Mouse (Mus musculus): ENCODE results near the gene Slit3. TPM values are rescaled to one million over a fixed set of nuclear protein-coding genes. Genes with fewer than 3 reads are reported as not detected.
A peak's percentile ranks its signal among the peaks of the same experiment; 100 is the strongest.

Slit3 gene
- polyA plus RNA-seq (2012; rRNA removed): 32.9 and 41.2 TPM in 2 replicates
- polyA plus RNA-seq (2014; fragmentation: Nextera tagmentation; extraction: Ambion mirVana): 33.0 and 36.8 TPM in 2 replicates

DNA sequence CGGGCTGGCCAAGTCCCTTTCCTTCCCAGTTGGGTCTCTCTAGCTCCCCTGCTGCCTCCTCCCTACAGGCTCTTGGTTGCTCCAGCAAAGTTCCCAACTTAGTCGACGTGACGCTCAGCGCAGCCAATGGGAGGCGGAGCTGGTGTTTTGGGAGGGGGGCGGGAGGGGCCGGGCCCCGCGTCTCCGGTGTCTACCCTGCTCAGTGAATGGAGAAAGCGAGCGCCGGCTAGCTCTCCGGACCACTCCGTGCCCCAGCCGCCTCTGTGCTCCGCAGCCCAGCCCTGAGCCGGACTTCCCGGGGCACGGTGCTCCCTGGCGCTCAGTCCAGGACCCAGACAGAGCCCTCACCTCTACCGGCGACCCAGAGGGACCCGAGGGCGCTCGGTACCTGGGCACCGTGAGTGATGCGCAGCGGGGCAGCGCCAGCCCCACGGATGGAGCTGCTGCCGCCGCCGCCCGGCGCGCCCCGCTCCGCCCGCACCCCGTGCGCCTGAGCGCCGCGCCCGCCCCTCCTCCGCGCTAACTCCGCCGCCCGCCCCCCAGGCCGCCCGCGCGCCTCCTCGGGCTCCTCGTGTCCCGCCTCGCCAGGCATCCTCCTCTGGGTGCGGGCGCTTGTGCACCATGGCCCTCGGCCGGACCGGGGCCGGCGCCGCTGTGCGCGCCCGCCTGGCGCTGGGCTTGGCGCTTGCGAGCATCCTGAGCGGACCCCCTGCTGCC is at the start of gene Slit3:
TSS of gene Slit3 (plus strand) at position 331 of the 717 bp plus-strand sequence.
- under 1% methylated on average over 29 of the region's 75 CpGs for WGBS
- Histone ChIP-seq H3K9ac (ENCODE audit: low read depth, low read length, severe bottlenecking) (peak within 1 kb of the TSS; percentile 73), H3K4me3 (replicated peaks; ENCODE audit: low read length) (peak within 1 kb of the TSS; percentile 77), H3K9me3 (ENCODE audit: control insufficient read depth, low read length) (no peaks in the 10 kb centered on the region), H3K4me1 (ENCODE audit: control insufficient read depth, insufficient read depth, low read length) (peaks cover 41% of the 10 kb centered on the region), H3K36me3 (ENCODE audit: control insufficient read depth, insufficient read depth, low read length) (no peaks in the 10 kb centered on the region), H3K27me3 (ENCODE audit: control insufficient read depth, insufficient read depth, low read length) (no peaks in the 10 kb centered on the region), H3K27ac (replicated peaks; ENCODE audit: low read depth, low read length) (peak within 1 kb of the TSS; percentile 81), H3K4me2 (replicated peaks; ENCODE audit: low read depth, low read length, severe bottlenecking) (peak within 1 kb of the TSS; percentile 74)
- peak; percentile 82 for DNase-seq (ENCODE audit: low spot score)
- TF ChIP-seq POLR2A (IDR thresholded peaks at IDR 0.05; ENCODE audit: borderline replicate concordance, extremely low read depth, insufficient read depth, insufficient read length): peak; percentile 51; the same call in 1 of the 2 replicates
- peak; percentile 88 for ATAC-seq (ENCODE audit: low FRiP score, low read depth)

DNA sequence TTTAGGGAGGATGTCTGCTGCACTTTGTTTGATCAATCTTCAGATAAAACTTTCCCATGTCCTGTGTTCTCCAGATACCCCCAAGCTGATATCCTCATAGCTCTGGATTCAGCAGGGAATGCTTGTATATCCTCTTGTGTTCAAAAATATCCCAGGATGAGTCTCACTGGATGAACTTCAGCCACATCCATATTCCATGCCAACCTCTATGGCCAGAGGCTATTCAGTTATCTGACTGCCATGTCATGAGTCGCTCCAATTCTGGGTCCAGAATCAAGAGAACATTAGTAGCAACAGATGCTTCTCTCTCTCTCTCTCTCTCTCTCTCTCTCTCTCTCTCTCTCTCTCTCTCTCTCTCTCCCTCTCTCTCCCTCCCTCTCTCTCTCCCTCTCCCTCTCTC is 49.6 kb upstream of the Slit3 start:
- no peak for ATAC-seq (ENCODE audit: low FRiP score, low read depth)
- no peak overlapping the region for H3K4me3 ChIP-seq (replicated peaks; ENCODE audit: low read length)
- 89% methylated on average over 1 of the region's 1 CpGs for WGBS
- H3K36me3 ChIP-seq (ENCODE audit: control insufficient read depth, insufficient read depth, low read length): no peaks in the 10 kb centered on the region
- TF ChIP-seq POLR2A (IDR thresholded peaks at IDR 0.05; ENCODE audit: borderline replicate concordance, extremely low read depth, insufficient read depth, insufficient read length): no peak
- no peak for DNase-seq (ENCODE audit: low spot score)
- H3K4me1 ChIP-seq (ENCODE audit: control insufficient read depth, insufficient read depth, low read length): peaks cover 3% of the 10 kb centered on the region
- no peak overlapping the region for H3K9ac ChIP-seq (ENCODE audit: low read depth, low read length, severe bottlenecking)
- H3K4me2 ChIP-seq (replicated peaks; ENCODE audit: low read depth, low read length, severe bottlenecking): no peak overlapping the region
- no peaks in the 10 kb centered on the region for H3K27me3 ChIP-seq (ENCODE audit: control insufficient read depth, insufficient read depth, low read length)
- no peaks in the 10 kb centered on the region for H3K9me3 ChIP-seq (ENCODE audit: control insufficient read depth, low read length)
- H3K27ac ChIP-seq (replicated peaks; ENCODE audit: low read depth, low read length): no peak overlapping the region

DNA sequence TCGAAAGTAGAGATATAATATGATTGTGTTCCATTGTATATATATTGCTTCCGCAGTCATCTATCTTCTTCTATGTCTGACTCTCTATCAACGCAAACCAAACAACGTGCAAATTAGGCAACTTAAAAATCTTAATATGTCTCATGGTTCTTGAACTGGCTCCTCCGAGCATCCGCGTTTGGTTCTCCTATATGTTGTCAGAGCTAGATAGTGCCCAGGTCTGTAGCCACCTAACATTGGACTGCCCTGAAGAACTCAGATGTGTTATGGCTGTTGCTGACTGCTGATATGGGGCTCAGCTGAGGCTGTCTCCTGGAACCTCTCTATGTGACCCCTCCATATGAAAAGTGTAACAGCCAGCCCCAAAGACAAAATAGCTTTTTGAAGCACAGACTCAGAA is 45.6 kb upstream of the Slit3 start:
- 96% methylated on average over 7 of the region's 7 CpGs for WGBS
- Histone ChIP-seq H3K4me2 (replicated peaks; ENCODE audit: low read depth, low read length, severe bottlenecking) (no peak overlapping the region), H3K36me3 (ENCODE audit: control insufficient read depth, insufficient read depth, low read length) (no peaks in the 10 kb centered on the region), H3K9ac (ENCODE audit: low read depth, low read length, severe bottlenecking) (no peak overlapping the region), H3K4me3 (replicated peaks; ENCODE audit: low read length) (no peak overlapping the region), H3K4me1 (ENCODE audit: control insufficient read depth, insufficient read depth, low read length) (no peaks in the 10 kb centered on the region), H3K27ac (replicated peaks; ENCODE audit: low read depth, low read length) (no peak overlapping the region), H3K9me3 (ENCODE audit: control insufficient read depth, low read length) (no peaks in the 10 kb centered on the region), H3K27me3 (ENCODE audit: control insufficient read depth, insufficient read depth, low read length) (no peaks in the 10 kb centered on the region)
- no peak for DNase-seq (ENCODE audit: low spot score)
- no peak for TF ChIP-seq POLR2A (IDR thresholded peaks at IDR 0.05; ENCODE audit: borderline replicate concordance, extremely low read depth, insufficient read depth, insufficient read length)
- ATAC-seq (ENCODE audit: low FRiP score, low read depth): no peak

DNA sequence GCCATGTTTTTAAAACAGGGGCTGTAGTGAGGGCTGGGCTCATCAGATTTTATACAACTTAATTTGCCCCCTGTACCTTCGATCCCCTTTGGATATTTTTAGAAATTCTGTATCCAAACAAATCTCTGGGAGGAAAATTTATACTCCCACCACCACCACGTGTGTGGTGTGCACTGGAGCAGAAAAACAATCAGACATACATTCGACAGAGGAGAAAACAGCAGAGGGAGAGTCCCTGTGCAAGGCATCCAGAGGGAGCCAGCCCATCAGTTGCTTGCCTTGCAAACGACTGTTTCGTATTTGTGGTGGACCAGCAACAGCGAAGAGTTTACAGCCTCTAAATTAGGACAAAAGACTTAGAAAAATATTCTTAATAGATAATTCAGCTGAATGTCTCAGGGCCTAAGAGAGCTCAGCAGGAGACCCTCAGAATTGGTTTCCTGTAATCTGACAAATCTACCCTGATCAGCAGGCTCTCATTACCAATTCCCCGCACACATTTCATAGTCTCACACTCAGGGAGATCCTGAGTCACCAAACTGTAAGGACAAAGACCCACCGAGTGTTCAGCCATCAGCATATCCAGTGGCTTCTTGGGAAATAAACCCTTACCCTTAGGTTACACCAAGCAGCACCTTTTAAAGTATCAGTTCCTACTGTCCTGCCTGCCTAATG is 40.4 kb upstream of the Slit3 start:
- 30% methylated on average over 8 of the region's 8 CpGs for WGBS
- H3K9me3 ChIP-seq (ENCODE audit: control insufficient read depth, low read length): no peaks in the 10 kb centered on the region
- H3K9ac ChIP-seq (ENCODE audit: low read depth, low read length, severe bottlenecking): no peak overlapping the region
- DNase-seq (ENCODE audit: low spot score) (no peak), ATAC-seq (ENCODE audit: low FRiP score, low read depth) (no peak)
- no peak for TF ChIP-seq POLR2A (IDR thresholded peaks at IDR 0.05; ENCODE audit: borderline replicate concordance, extremely low read depth, insufficient read depth, insufficient read length)
- no peak overlapping the region for H3K4me2 ChIP-seq (replicated peaks; ENCODE audit: low read depth, low read length, severe bottlenecking)
- H3K4me3 ChIP-seq (replicated peaks; ENCODE audit: low read length): no peak overlapping the region
- H3K27me3 ChIP-seq (ENCODE audit: control insufficient read depth, insufficient read depth, low read length): no peaks in the 10 kb centered on the region
- peaks cover 3% of the 10 kb centered on the region; the same call in 1 of the 2 replicates for H3K4me1 ChIP-seq (ENCODE audit: control insufficient read depth, insufficient read depth, low read length)
- H3K36me3 ChIP-seq (ENCODE audit: control insufficient read depth, insufficient read depth, low read length): no peaks in the 10 kb centered on the region
- no peak overlapping the region for H3K27ac ChIP-seq (replicated peaks; ENCODE audit: low read depth, low read length)

GRCm38 (mm10) chr11:35082297-35082696 is 38.7 kb upstream of the Slit3 start:
- H3K9ac ChIP-seq (ENCODE audit: low read depth, low read length, severe bottlenecking): no peak overlapping the region

More at GRCm38 (mm10) chr11:35082297-35082696, 38.7 kb upstream of the Slit3 start:
- Histone ChIP-seq H3K4me3 (replicated peaks; ENCODE audit: low read length) (no peak overlapping the region), H3K4me1 (ENCODE audit: control insufficient read depth, insufficient read depth, low read length) (peaks cover 8% of the 10 kb centered on the region), H3K27ac (replicated peaks; ENCODE audit: low read depth, low read length) (no peak overlapping the region), H3K27me3 (ENCODE audit: control insufficient read depth, insufficient read depth, low read length) (no peaks in the 10 kb centered on the region), H3K36me3 (ENCODE audit: control insufficient read depth, insufficient read depth, low read length) (no peaks in the 10 kb centered on the region), H3K4me2 (replicated peaks; ENCODE audit: low read depth, low read length, severe bottlenecking) (no peak overlapping the region), H3K9me3 (ENCODE audit: control insufficient read depth, low read length) (no peaks in the 10 kb centered on the region)
- ATAC-seq (ENCODE audit: low FRiP score, low read depth): no peak
- no peak for TF ChIP-seq POLR2A (IDR thresholded peaks at IDR 0.05; ENCODE audit: borderline replicate concordance, extremely low read depth, insufficient read depth, insufficient read length)
- DNase-seq (ENCODE audit: low spot score): no peak
- WGBS: 94% methylated on average over 3 of the region's 3 CpGs

All from limb, embryonic 14.5 days (tissue).